Mouse (Mus musculus) kidney, adult 9 months (tissue): Measurements from ENCODE around the gene Zfp704.

Experiments used
- DNase-seq: peaks from one replicate; pipeline ENCODE4 v3.0.0; 2022

The Zfp704 gene

DNA sequence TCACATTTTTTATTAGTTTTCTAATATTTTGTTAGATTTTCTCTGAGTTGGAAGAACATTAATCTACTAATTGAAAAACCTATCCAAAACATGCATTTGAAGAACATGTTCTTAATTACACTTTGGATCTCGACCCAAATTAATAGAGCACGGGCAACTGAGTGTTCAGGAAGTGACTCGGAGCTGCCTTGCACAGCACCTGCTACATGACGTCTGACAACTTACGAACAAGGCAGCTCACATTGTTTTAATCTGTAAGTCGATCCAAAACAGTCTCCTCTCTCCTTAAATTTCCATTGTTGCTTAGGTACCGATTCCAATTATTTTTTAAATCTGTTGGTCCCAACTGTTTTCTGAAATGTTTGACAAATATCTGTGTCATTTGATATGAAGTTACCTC lies 15.4 kb downstream of the Zfp704 start:
- no peak for DNase-seq

DNA sequence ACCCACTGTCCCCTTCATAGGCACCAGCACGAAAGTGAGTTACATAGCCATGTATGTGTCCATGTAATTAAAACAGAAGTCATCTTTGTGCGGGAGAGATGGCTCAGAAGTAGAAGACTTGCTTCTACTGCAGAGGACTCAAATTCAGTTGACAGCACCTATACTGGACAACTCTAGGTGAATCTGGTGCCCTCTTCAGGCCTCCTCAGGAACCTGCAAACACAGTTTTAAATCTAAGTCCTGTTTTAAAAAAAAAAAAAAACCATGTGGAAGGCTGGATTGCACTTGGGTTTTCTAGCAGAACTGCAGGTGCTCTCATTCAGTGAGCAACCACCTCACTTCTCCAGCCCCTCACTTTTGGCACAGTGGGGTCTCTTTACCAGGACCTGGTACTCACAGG lies 16.1 kb downstream of the Zfp704 start:
- peak; percentile 64 for DNase-seq

GRCm38 (mm10) chr3:9591416-9592110 lies 18.3 kb downstream of the Zfp704 start:
- DNase-seq = no peak

DNA sequence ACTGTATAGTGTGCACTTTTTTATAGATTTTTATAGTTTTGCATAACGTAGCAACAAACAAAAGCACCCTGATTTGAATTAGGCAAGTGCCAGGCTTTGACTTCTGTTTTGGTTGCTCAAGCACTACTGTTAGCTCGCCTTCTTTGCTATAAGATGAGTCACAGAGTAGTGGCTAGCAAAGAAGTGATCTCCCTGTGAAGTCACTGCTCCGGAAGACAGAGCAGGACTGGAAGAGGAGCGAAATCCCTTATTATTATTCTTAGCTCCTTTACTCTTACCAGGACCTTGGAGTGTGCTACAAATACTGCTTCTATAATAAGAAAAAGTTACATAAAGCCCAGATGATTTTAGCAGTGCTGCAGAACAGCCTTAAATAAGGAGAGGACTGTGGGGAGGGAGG lies 21.2 kb downstream of the Zfp704 start:
- no peak for DNase-seq

DNA sequence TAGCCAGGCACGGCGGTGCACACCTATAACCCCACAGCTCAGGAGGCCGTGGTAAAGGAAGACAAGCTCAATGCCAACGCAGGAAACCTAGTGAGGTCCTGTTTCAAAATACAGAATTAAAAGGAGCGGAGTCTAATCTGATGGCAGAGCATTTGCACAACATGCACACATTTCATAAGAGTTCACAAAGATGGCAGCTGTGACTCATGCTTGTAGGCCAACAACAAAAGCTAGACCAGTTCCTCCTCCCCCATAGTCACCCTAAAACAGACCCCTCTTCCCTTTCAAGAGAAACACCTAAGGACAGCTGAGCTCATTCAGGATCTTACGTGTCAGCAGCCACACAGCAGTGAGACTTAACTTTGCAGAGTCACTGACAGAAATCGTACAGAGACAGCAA lies 22.6 kb downstream of the Zfp704 start:
- no peak for DNase-seq

- no peak for DNase-seq
Measured at GRCm38 (mm10) chr3:9583516-9583915, 26.4 kb downstream of the Zfp704 start.

- no peak for DNase-seq
Measured at GRCm38 (mm10) chr3:9580952-9581798, 28.7 kb downstream of the Zfp704 start.

DNA sequence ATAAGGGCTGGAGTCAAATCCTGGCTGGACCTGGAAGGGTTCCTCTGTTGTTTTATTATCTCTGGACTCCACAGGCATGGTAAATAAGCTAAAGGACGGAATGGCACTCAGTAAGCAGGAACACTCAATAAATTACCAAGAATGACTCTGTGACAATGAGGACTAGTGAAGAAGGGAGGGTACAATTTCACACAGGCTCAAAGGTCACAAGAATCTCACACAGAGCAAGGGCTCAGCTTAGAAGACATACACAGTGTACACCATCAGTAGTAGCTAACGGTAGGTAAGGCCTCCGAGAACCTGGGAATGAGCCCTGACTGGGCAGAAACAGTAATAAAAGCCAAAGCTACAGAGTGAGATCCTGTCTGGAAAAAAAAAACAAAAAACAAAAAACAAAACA lies 29.8 kb downstream of the Zfp704 start:
- DNase-seq = no peak

- no peak for DNase-seq
Measured at GRCm38 (mm10) chr3:9579028-9579643, 30.7 kb downstream of the Zfp704 start.

DNA sequence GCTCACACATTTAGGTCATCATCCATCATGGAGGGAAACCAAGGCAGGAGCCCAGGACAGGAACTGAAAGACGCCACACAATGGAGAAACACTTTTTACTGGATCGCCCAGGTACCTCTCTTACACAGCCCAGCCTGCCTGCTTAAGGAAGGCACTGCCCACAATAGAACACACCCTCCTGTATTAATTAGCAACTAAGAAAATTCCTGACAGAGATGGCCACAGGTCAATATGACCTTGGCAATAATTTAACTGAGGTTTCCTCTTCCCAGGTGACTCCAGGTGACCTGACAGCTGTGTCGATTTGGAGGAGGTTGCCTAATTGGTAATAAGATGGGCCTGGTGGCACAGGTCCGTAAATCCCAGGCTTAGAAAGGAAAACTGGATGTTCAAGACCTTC lies 33.0 kb downstream of the Zfp704 start:
- DNase-seq = peak; percentile 78

DNA sequence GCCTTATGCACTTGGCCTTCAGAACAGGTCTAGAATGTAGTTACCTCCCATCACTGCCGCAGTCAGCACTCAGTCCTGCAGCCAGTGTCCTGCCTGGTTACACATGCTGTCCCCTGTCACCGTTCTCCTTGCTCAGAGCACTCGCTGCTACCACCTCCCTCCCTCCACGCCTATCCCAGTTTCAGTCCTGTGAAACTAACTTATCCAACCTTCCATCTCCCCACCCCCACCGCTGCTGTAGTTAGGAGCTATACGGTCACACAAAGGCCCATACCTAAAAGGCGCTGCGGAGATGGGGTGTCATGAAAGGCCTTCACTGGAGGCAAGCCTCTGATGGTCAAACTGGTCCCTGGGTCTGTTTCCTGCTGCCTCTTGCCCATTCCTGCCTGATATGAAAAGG lies 35.6 kb downstream of the Zfp704 start:
- DNase-seq = no peak

- peak; percentile 92 for DNase-seq
Measured at GRCm38 (mm10) chr3:9573581-9573980, 36.3 kb downstream of the Zfp704 start.

- DNase-seq = no peak
Measured at GRCm38 (mm10) chr3:9572261-9572660, 37.6 kb downstream of the Zfp704 start.

DNA sequence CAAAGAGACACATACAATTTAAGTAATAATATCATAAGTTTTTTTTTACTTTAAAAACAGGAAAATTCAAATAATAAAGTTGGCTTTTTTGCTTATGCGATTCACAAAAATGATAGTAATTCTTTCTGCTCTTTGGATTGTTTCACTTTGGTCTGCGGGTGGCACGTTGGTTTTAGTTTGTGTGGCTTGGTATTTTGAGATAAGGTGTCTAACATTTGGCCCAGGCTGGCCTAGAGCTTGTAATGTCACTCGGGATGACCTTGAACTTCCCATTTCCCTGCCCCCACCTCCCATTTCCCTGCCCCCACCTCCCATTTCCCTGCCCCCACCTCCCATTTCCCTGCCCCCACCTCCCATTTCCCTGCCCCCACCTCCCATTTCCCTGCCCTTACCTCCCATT lies 39.1 kb downstream of the Zfp704 start:
- no peak for DNase-seq

- DNase-seq = peak; percentile 32
Measured at GRCm38 (mm10) chr3:9569706-9570105, 40.2 kb downstream of the Zfp704 start.

GRCm38 (mm10) chr3:9568565-9569228 lies 41.2 kb downstream of the Zfp704 start:
- DNase-seq = no peak

DNA sequence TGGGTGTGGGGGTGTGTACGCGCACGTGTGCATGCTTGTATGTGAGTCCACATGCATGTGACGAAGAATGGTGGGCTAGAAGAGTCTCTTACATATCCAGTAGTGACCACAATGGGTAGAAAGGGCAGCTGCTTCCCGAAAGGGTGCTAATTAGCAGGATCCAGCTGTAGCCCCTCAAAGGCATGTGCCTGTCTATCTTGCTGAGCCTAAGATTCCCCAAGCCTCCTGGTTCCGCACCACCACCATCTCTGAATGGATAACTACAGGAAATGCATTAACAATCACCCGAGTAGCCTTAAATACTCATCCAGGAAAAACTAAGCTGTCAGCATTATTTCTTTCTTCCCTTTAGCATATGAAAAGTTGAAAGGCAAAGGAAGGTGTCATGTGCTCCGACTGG lies 41.9 kb downstream of the Zfp704 start:
- DNase-seq = no peak

DNA sequence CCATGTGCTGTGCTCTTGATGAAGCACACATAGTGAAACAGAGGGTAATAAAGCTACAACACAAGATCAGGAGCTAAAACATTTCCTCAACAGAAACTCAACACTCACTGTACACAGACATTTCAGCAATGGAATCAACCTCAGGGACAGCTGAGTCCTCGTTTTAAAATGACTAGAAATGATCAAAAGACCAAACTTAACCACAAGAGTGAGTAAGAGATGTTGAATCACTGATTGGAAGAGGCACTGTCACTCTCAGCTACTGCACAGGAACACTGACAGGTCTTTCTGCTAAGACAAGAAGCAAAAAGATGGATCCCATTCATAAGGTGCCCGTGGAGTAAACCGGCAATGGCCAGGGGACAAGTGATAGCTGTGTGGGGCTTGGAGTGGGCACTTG lies 43.1 kb downstream of the Zfp704 start:
- DNase-seq = no peak

- DNase-seq = no peak
Measured at GRCm38 (mm10) chr3:9563562-9563961, 46.3 kb downstream of the Zfp704 start.

DNA sequence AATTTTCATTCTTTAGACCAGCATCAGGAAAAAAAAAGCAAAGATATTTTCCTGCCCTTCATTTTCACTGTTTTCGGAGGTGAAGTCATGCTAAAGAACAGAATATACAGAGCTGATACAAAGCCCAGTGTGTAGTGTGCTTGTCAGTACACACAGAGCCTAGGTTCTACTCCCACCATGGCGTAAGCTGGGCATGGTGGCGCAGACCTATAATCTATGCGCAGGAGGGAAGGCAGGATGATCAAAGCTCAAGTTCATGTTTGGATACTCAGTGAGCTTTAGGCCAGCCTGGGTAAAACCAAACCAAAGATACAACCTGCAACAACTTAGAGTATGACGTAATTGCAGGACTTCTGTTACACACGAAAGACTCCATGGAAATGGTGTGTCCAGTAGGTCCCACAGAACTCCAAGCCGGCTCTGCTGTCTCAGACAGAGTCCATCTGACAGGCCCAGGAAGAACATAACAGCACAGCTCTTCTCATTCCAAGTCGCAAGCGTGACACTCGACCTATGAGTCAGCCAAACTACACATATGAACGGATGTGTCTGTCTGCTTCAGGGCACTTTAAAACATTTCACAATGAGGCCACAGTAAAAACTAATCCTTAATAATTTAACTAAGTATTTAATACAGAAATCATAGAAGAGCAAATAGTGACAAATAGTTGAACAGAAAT lies 47.1 kb downstream of the Zfp704 start:
- DNase-seq = no peak

DNA sequence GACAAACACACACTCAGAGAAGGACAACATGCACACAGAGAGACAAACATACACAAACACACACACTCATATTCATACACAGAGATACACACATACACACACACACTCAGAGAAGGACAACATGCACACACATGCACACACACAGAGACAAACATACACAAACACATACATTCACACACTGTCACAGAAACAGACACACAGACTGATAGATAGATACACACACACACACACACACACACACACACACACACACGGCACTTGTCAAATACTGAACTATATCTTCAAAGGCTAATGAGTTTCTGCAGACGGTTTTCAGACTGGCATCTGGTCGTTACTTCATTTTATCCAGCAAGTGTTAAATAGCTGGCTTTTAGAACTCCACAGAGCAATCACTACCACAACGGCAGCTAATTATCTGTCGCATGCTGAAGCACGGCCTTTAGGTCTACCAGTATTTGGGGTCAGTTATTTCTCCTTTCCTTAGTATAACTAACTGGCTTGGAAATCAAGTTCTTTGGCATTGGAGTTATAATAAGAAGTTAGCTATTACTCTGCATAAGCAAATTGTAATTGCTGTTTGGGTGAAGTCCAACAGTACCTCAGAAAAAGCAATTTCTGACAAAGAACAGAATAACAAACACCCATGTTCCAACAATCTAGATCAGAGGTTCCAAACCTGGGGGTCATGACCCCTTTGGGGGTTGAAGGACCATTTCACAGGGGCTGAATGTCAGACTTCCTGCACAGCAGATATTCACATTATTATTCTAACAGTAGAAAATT lies 51.9 kb downstream of the Zfp704 start:
- peak; percentile 67 for DNase-seq

- DNase-seq = no peak
Measured at GRCm38 (mm10) chr3:9556137-9556536, 53.7 kb downstream of the Zfp704 start.
